Mouse (Mus musculus): ENCODE data around the gene Med15. TPM values are rescaled to one million over a fixed set of nuclear protein-coding genes. Genes with fewer than 3 reads are reported as not detected.
A peak's percentile ranks its signal among the peaks of the same experiment; 100 is the strongest.
"Not testable (repeated sequence)": the region's sequence is repeated elsewhere in the genome, so short reads cannot be mapped to it uniquely, and the experiment has no call there.

Gene Med15
- total RNA-seq, 2 experiments from 2014 or later, result 36.9 to 46.9 TPM

DNA sequence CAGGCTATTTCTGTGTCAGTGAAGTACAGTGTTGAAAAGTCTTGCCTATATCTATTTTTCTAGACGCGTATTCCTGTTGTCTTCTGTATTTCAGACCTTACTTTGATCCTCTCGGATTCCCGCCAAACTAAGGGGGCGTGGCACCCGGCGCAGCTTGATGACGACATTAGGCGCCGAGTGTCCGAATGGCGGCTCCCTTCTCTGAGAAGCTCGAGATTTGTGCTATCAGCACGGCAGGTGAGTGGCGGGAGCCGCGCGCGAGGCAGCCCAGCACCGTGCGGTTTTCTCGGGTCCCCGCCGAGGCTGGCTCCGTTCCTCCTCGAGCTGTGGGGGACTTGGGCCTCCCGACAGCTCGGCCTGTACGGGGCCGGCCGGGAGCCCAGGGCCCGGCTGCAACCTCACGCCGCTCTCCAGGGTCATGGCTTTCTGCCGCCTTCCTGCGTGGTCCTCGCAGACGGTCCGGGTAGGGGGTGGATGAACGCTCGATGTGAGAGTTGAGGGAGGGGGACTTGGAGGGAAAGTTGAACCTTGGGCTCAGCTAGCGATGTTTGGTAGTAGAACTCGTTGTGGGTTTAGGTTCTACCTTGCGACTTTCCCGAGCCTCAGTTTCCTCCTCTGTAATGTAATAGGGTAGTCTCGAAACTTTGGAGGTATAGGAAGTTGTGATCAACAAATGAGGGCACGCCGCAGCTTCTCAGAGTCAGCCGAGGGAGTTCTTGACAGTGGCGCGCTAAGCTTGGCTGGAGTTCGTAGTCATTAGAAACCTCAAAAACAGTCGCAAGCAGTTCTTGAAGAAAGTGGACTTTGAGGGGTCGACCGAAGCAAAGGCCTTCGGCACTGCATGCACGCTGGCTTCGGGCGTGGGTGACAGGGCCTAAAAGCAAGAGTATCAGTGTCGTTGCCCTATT, 113.2 kb downstream of the Med15 start, which contains the start of gene Smpd4:
Gene Smpd4, plus strand, starts transcription at position 157 of the 908 bp plus-strand sequence.
- DNase-seq (ENCODE audit: low spot score in 2 of 2), result peak; percentile 89 to 91

DNA sequence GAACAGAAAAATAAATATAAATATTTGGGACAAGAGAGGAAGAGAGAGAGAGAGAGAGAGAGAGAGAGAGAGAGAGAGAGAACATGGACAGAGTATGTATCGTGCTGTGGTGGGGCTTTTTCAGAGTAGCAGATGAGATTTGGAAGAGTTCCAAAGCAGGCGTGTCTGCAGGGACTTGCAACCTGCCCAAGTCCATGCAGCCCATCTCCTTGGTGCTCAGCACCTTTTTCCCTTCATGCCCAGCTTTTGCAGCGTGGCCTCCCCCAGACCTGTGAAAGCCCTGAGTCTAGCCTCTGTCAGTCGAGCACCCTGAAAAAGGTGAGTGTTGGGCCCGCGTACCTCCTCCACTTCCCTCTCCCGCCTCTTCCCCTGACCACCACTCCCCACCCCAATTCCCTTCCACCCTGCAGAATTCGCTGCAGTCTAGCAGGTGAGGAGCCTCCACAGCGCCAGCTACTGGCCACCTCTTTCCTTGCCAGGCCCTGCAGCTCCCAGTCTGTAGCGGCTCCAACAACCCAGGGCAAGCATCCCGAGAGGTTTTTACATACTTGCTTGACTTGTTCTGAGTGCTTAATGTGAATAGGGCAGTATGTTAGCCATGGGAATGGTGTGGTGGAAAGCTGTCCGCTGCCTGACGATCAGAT, 114.6 kb downstream of the Med15 start:
- peak in 1 of 2 experiments; percentile 31 for DNase-seq (ENCODE audit: low spot score in 2 of 2)

DNA sequence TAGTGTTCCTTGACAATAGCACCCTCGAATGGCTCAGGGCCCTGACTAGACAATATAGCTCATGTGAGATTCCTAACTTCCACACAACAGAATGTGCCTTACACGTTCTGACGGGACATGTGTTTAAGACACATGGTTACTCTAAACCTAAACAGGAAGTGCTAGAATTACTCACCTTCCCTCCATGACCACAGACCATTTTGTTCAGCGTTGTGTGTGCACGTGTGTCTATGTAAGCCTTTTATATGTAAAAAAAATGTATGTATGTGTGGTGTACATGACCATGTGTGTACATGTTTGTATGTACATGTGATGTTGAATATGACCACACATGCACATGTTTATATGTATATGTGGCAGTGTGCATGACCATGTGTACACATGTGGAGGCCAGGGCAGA, 116.5 kb downstream of the Med15 start:
- no peak for DNase-seq (ENCODE audit: low spot score in 2 of 2)

DNA sequence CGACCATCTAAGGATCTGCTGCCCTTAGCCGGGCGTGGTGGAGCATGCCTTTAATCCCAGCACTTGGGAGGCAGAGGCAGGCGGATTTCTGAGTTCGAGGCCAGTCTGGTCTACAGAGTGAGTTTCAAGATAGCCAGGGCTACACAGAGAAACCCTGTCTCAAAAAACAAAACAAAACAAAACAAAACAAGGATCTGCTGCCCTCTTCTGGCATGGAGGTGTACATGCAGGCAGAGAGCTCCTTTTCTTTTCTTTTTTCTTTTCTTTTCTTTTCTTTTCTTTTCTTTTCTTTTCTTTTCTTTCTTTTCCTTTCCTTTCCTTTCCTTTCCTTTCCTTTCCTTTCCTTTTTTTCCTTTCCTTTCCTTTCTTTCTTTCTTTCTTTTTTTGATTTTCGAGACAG, 118.0 kb downstream of the Med15 start:
- DNase-seq (ENCODE audit: low spot score in 2 of 2), result not testable (repeated sequence)

DNA sequence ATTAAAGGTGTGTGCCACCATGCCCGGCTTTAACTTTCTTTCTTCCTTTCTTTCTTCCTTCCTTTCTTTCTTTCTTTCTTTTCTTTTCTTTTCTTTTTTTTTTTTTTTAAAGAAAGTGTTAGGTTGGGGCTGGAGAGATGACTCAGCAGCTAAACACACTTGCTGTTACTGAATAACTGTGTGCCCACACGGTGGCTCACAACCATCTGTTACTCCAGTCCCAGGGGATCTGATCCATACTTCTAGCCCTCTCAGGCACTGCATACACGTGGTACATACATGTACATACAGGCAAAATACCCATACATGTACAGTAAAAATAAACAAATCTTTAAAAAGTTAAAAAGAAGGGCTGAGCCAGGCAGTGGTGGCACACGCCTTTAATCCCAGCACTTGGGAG, 121.3 kb downstream of the Med15 start:
- no peak for DNase-seq (ENCODE audit: low spot score in 2 of 2)

DNA sequence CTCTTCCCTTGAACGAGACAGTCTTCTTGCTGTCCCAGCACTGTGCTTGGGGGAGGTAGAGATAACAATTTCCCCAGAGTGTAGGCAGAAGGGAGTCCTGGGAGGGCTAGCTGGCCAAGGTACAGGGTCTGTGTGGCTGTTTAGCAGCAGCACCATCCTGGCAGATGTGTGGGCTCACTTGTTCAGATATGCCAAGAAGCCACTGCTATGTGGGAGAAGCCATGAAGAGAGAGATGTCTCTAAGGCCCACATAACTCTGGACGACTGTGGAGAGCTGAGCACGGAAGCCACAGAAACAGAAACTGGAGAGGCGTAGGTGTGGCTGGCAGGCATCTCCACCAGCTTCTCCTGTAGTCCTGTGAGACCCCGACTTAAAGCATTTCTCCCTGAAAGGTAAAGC, 127.0 kb downstream of the Med15 start:
- DNase-seq (ENCODE audit: low spot score in 2 of 2), result no peak

DNA sequence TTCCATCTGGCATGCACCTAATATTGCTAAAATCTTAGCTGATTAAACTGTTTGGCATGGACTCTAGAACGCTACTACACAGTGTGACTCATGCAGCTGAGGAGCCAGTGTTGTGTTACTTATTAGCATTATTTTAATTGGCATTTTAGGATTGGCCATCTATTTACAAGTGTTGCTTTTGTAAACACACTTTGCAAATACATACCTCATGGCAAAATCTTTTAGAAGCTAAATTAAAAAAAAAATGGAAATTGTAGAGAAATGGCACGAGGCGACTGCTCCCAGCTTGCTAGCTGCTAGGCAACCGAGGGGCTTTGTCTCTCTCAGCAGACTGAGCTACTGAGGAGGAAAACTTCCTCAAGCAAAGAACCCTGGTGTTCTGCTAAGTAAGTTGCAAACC, 127.8 kb downstream of the Med15 start:
- DNase-seq (ENCODE audit: low spot score in 2 of 2), result no peak

Other genes starting within 250 kb of the Med15 start
- under 1 TPM; 0.54 to 0.75 TPM for gene Aifm3, start 243.3 kb downstream of the Med15 start, total RNA-seq (2021)
- gene Lztr1, start 224.2 kb downstream of the Med15 start, total RNA-seq (2021), result 10 to 100 TPM; 48.4 to 51.1 TPM
- gene Thap7, start 201.8 kb downstream of the Med15 start, total RNA-seq (2021), result 10 to 100 TPM; 18.7 to 22.5 TPM
- gene Lrrc74b, start 171.6 kb downstream of the Med15 start, total RNA-seq (2021), result 1 to 10 TPM; 2.5 to 5.0 TPM
- gene P2rx6, start 171.0 kb downstream of the Med15 start, total RNA-seq (2021), result 1 to 10 TPM; 6.3 to 7.5 TPM
- gene Slc7a4, start 149.7 kb downstream of the Med15 start, total RNA-seq (2021), result 1 to 10 TPM; 2.3 to 3.5 TPM
- gene Smpd4, start 113.5 kb downstream of the Med15 start, total RNA-seq (2021), result 10 to 100 TPM; 23.5 to 23.9 TPM
- 1 to 10 TPM; 2.7 to 2.8 TPM for gene Ccdc74a, start 86.4 kb downstream of the Med15 start, total RNA-seq (2021)
- gene Klhl22, start 26.7 kb upstream of the Med15 start, total RNA-seq (2021), result 10 to 100 TPM; 56.9 to 60.4 TPM
- gene Scarf2, start 64.4 kb upstream of the Med15 start, total RNA-seq (2021), result 10 to 100 TPM; 33.7 to 37.3 TPM
- under 1 TPM in 1 of 2 experiments, not detected in 1; 0.25 TPM for gene B830017H08Rik, start 100.2 kb upstream of the Med15 start, total RNA-seq (2021)
- under 1 TPM; 0.83 to 0.98 TPM for gene Car15, start 105.5 kb upstream of the Med15 start, total RNA-seq (2021)
- under 1 TPM; 0.29 to 0.36 TPM for gene Gm20518, start 158.8 kb upstream of the Med15 start, total RNA-seq (2021)
- gene Tssk1, start 161.3 kb upstream of the Med15 start, total RNA-seq (2021), result under 1 TPM; 0.07 to 0.08 TPM
- 10 to 100 TPM; 52.3 to 54.2 TPM for gene Dgcr2, start 165.7 kb upstream of the Med15 start, total RNA-seq (2021)
- gene Tssk2, start 165.7 kb upstream of the Med15 start, total RNA-seq (2021), result not detected
- gene Ess2, start 178.5 kb upstream of the Med15 start, total RNA-seq (2021), result 10 to 100 TPM; 16.2 to 20.2 TPM
- not detected for gene Gsc2, start 182.2 kb upstream of the Med15 start, total RNA-seq (2021)
- gene Slc25a1, start 195.3 kb upstream of the Med15 start, total RNA-seq (2021), result 10 to 100 TPM; 14.1 to 16.2 TPM
- gene Vpreb2, start 247.5 kb upstream of the Med15 start, total RNA-seq (2021), result not detected

All from gastrocnemius, postnatal 4 days (tissue).